Mouse (Mus musculus) lung, embryonic 16.5 days (tissue): Measurements from ENCODE around the gene Phip. TPM values are rescaled to one million over a fixed set of nuclear protein-coding genes. Genes with fewer than 3 reads are reported as not detected.

Experiments
- ATAC-seq: fragments of 200-750 bp; cut with Nextera tagmentation; 2 replicates; pipeline ENCODE4 v1.8.0; 2017; ENCODE audit warnings: low read depth, mild to moderate bottlenecking, moderate library complexity
- H3K27ac ChIP-seq: fragments of 300-500 bp; sonication (generic); 2 replicates; pipeline ENCODE4 v1.5.1; 2014; ENCODE audit warnings: mild to moderate bottlenecking, control low read depth, low read length
- H3K27me3 ChIP-seq: fragments of 300-500 bp; sonication (generic); 2 replicates; pipeline ENCODE4 v1.6.1; 2014; ENCODE audit warnings: low read depth, low read length, mixed read lengths; ENCODE audit not compliant: control insufficient read depth, insufficient read depth
- H3K36me3 ChIP-seq: fragments of 300-500 bp; sonication (generic); 2 replicates; pipeline ENCODE4 v1.6.1; 2014; ENCODE audit warnings: low read length; ENCODE audit not compliant: control insufficient read depth, insufficient read depth
- H3K4me1 ChIP-seq: fragments of 300-500 bp; sonication (generic); replicated peaks from 2 replicates; pipeline ENCODE4 v1.6.1; 2014; ENCODE audit warnings: low read length, mixed read lengths; ENCODE audit not compliant: control insufficient read depth, insufficient read depth
- H3K4me2 ChIP-seq: fragments of 300-500 bp; sonication (generic); 2 replicates; pipeline ENCODE4 v1.6.1; 2014; ENCODE audit warnings: low read depth, low read length, control low read depth
- H3K4me3 ChIP-seq: fragments of 300-500 bp; sonication (generic); 2 replicates; pipeline ENCODE4 v1.5.1; 2014; ENCODE audit warnings: mild to moderate bottlenecking, low read length, control low read depth
- H3K9ac ChIP-seq: fragments of 300-500 bp; sonication (generic); 2 replicates; pipeline ENCODE4 v1.6.1; 2014; ENCODE audit warnings: low read length, control low read depth
- H3K9me3 ChIP-seq: fragments of 300-500 bp; sonication (generic); 2 replicates; pipeline ENCODE4 v1.6.1; 2016; ENCODE audit warnings: low read length; ENCODE audit not compliant: control insufficient read depth
- WGBS: fragments of 180-500 bp; shearing (Covaris S2); extraction: QIAGEN DNeasy Blood & Tissue Kit; methylation state at CpG from one replicate; pipeline ENCODE4 v1.1.7; 2014; 5-methylcytosine and 5-hydroxymethylcytosine counted together
- polyA plus RNA-seq: library from polyadenylated mRNA; unstranded; fragments of >200 nt; fragmentation: Nextera tagmentation; extraction: Ambion mirVana; gene quantifications from 2 replicates; pipeline ENCODE4 v1.2.1, GENCODE M21; 2015

The Phip gene
- polyA plus RNA-seq, 1 experiment from 2014 or later: 77.9 TPM

DNA sequence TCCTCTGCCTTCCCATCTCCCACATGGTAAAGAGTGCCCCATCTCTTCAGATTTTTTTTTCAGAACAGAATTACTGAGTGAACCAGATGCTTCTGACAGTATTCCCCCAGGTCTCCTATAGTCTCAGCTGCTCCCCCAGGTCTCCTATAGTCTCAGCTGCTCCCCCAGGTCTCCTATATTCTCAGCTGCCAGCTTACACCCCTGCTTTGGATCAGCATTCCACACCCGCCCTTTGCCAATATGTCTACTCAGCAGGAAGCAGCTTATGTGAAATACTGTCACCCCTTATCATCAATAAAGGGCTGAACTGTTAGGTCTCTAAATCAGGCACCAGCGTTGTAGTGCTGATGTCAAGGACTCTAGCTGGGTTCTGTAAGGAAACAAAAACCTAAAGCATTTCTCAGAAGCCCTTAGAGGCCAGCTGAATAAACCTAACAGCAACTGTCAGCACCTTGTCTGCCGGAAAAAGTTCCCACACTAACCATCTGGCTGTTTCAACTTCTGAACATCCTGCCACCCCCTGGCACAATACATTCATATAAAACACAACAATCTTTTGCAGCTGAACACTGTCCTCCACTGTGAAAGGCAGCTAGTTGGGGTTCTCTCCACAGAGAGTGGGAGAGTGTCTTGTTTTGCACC lies 120.2 kb downstream of the Phip start:
- Histone ChIP-seq H3K4me1 (no peaks in the 10 kb centered on the region), H3K27me3 (no peaks in the 10 kb centered on the region), H3K9me3 (no peaks in the 10 kb centered on the region), H3K9ac (no peak overlapping the region), H3K36me3 (no peaks in the 10 kb centered on the region), H3K4me2 (no peak overlapping the region), H3K27ac (no peak overlapping the region), H3K4me3 (no peak overlapping the region)
- 16% methylated on average over 3 of the region's 3 CpGs for WGBS
- no peak for ATAC-seq

DNA sequence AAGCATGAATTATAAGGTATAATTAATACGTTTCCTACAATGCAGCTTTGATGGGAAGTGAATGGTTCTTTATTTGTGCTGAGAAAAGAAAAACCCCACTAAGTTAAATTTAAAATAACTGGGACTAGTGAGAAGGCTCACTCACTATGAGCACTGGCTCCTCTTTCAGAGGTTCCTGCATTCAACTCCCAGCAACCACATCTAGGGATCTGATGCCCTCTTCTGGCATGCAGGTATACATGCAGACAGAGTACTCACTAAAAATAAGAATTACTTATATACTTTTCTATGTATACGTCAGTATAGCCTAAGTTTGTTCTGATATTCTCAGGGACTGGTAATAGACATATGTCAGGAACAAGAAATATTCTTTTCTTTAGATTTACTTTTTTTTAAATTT lies 121.3 kb downstream of the Phip start:
- H3K4me3 ChIP-seq: no peak overlapping the region
- no peaks in the 10 kb centered on the region for H3K27me3 ChIP-seq
- H3K9ac ChIP-seq: no peak overlapping the region
- H3K4me2 ChIP-seq: no peak overlapping the region
- no peak for ATAC-seq
- H3K36me3 ChIP-seq: no peaks in the 10 kb centered on the region
- H3K27ac ChIP-seq: no peak overlapping the region
- H3K9me3 ChIP-seq: no peaks in the 10 kb centered on the region
- 52% methylated on average over 2 of the region's 2 CpGs for WGBS
- H3K4me1 ChIP-seq: no peaks in the 10 kb centered on the region

DNA sequence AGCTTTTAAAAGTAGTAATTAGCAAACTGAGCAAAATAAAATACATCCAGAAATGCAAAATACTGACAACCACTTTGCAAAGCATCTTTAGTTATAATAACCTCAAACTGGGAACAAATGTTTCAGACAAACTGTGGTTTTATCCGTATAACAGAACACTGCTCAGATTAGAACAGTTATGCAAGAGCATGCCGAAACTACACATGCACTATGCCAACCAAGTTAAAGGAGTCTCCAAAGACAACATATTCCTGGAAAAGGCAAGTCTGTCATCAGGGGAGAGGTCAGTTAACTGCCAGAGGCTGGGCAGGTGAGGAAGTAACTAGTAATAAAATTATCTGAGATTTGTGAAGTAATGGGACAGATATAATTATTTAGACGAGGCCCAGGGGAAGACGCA lies 132.6 kb downstream of the Phip start:
- Histone ChIP-seq H3K27me3 (no peaks in the 10 kb centered on the region), H3K9ac (no peak overlapping the region), H3K9me3 (no peaks in the 10 kb centered on the region), H3K27ac (no peak overlapping the region), H3K4me2 (no peak overlapping the region), H3K4me3 (no peak overlapping the region), H3K36me3 (no peaks in the 10 kb centered on the region; the same call in 1 of the 2 replicates), H3K4me1 (no peaks in the 10 kb centered on the region)
- ATAC-seq: no peak
- WGBS: 85% methylated on average over 4 of the region's 4 CpGs

DNA sequence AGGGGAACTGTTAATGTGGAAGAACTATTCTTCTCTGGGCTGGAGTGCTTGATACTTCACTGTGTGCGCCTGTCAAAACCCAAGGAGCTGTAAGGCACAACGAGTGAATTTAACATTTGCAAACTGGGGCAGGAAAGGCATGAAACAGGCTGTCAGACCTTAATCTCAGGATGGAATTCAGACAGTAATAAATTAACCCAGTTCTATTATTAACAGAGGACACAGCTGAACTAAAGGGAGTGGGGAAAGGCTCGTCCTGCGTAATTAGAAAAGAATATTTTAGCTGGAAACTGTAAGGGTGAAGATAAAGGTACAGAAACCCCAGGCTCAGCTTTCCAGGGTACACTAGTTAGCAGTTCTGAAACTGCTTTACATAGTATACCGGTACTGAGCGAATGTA lies 139.4 kb downstream of the Phip start:
- no peaks in the 10 kb centered on the region for H3K27me3 ChIP-seq
- no peak overlapping the region for H3K9ac ChIP-seq
- no peaks in the 10 kb centered on the region; the same call in 1 of the 2 replicates for H3K4me1 ChIP-seq
- H3K9me3 ChIP-seq: no peaks in the 10 kb centered on the region
- H3K36me3 ChIP-seq: no peaks in the 10 kb centered on the region; the same call in 1 of the 2 replicates
- no peak overlapping the region for H3K4me2 ChIP-seq
- 74% methylated on average over 6 of the region's 6 CpGs for WGBS
- ATAC-seq: no peak
- H3K4me3 ChIP-seq: no peak overlapping the region
- H3K27ac ChIP-seq: no peak overlapping the region

DNA sequence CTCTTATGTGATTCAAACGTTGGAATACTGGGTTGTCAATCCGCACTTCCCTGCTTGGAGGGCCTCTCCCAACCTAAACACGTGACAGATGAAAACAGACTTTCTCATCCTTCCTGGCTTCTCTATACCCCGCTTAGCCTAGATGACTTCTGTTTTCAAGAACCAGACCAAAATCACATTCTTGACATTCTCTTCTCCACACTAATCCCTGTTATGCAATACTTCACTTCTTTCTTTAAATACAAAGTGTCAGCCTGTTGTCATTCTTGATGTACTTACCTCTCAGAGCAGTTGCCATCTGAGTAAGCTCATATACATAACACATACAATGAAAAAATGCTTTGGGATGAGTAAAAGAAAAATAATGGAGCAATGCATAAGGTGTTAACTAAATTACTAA lies 143.4 kb downstream of the Phip start:
- Histone ChIP-seq H3K4me1 (peaks cover 4% of the 10 kb centered on the region; the same call in 1 of the 2 replicates), H3K4me2 (no peak overlapping the region), H3K9me3 (no peaks in the 10 kb centered on the region), H3K4me3 (no peak overlapping the region), H3K9ac (no peak overlapping the region), H3K27ac (no peak overlapping the region), H3K27me3 (no peaks in the 10 kb centered on the region), H3K36me3 (no peaks in the 10 kb centered on the region)
- WGBS: 32% methylated on average over 4 of the region's 4 CpGs
- ATAC-seq: no peak

DNA sequence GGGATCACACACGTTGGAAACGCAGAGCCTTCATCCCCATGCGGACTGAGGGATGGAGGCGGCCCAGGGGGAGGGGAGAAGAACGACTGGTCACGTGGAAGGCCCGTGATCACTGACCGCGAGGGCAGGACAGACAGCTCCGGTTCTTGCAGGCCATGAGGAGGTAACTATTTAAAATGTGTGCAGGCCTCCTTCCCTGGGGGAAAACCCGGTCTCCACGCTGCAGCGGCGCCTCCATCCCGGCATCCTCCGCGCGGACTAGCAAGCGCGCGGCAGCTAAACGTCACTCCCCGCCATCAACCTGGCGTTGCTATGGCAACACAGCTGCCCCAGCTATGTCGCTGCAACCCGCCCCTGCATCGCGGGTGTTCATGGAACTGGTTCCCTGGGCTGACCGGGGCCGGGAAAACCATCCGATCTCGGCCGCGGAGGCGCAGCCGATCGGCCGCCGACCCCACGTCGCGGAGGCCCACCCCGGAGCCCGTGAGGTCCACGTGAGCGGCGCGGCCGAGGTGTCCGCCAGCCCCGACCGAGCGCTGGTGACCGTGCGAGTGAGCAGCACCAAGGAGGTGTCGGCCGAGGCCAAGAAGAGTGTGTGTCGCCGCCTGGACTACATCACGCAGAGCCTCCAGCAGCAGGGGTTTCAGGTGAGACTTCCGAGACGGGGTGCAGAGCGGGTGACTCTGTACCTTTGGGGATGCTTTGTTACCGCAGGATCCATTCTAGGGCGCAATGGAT lies 145.5 kb downstream of the Phip start:
- Histone ChIP-seq H3K4me1 (peaks cover 4% of the 10 kb centered on the region; the same call in 1 of the 2 replicates), H3K4me3 (peak overlapping the region; percentile 89), H3K9ac (peak overlapping the region; percentile 86), H3K36me3 (no peaks in the 10 kb centered on the region), H3K9me3 (no peaks in the 10 kb centered on the region), H3K27ac (peak overlapping the region; percentile 76), H3K4me2 (peak overlapping the region; percentile 66), H3K27me3 (no peaks in the 10 kb centered on the region)
- under 1% methylated on average over 65 of the region's 65 CpGs for WGBS
- ATAC-seq: peak; percentile 95

DNA sequence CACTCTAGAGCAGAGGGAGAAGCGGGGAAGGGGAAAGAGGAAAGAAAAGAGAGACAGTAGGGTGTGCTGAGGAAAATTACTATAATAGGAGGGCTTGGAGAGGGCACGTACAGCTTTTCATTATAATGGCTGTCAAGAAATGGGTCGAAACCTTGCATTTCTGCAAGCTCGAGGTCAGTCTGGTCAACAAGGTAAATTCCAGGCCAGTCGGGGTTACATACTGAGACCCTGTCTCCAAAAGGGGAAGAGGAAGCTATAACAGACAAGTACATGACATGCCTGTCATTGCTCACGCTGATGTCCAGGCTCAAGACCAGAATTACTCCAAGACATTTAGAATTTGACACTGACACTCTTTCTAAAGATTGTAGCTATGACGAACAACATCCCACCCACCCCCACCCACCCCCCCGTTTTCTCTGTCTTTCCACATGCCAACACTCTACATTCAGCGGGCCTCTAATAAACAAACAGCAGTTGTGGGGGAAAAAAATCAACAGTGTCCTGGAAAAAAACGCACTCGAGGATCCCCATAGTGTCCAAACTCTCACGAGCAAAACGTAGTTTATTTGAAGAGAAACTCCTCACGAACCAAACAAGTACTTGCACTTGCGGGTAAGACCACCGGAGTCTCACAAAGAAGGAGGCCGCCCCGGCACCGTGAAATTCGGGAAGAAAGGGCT lies 146.2 kb downstream of the Phip start, which contains the start of gene Irak1bp1:
Gene Irak1bp1, plus strand, starts transcription at position 534 of the 683 bp plus-strand sequence.
- Histone ChIP-seq H3K4me3 (peak within 1 kb of the TSS; percentile 89), H3K36me3 (no peaks in the 10 kb centered on the region), H3K9me3 (no peaks in the 10 kb centered on the region), H3K9ac (peak within 1 kb of the TSS; percentile 86), H3K4me1 (peaks cover 4% of the 10 kb centered on the region; the same call in 1 of the 2 replicates), H3K27ac (peak within 1 kb of the TSS; percentile 76), H3K27me3 (no peaks in the 10 kb centered on the region), H3K4me2 (peak within 1 kb of the TSS; percentile 66)
- peak; percentile 23 for ATAC-seq
- WGBS: 10% methylated on average over 20 of the region's 20 CpGs

DNA sequence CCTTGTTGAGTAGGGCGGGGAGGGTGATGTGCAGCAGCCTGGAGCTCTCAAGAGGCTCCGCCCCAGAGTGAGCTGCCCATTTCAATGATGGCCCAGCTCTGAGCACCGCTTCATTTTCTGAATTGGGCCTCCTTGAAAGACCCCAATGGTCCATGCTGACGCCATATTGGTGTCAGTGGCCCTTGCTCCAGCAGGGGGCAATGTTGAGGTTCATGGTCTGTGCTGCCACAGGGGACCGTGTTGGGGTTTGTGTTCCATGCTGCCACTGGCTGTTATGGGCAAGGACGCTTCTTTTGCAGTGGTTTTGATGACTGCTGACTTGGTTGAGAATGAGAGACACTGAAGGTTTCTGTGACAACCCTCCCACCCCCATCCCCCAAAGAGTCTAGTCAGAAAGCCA lies 148.9 kb downstream of the Phip start:
- ATAC-seq: no peak

More for the DNA sequence above, 148.9 kb downstream of the Phip start:
- H3K9ac ChIP-seq: no peak overlapping the region
- H3K4me3 ChIP-seq: no peak overlapping the region
- WGBS: 92% methylated on average over 6 of the region's 6 CpGs
- no peaks in the 10 kb centered on the region for H3K9me3 ChIP-seq
- no peaks in the 10 kb centered on the region for H3K36me3 ChIP-seq
- H3K4me1 ChIP-seq: peaks cover 4% of the 10 kb centered on the region; the same call in 1 of the 2 replicates
- H3K4me2 ChIP-seq: no peak overlapping the region
- H3K27me3 ChIP-seq: no peaks in the 10 kb centered on the region
- H3K27ac ChIP-seq: no peak overlapping the region
